Mouse (Mus musculus) regulatory T cell (primary cell): ENCODE measurements around the gene Fcrla.

ENCODE experiments used
- in situ Hi-C: fragments of 300-600 bp; cut with MboI, MseI; formaldehyde crosslinking; loops from one replicate; pipeline ENCODE4 v1.15.1; 2025; ENCODE audit warnings: high pct_unique_total_duplicates

Fcrla gene

DNA sequence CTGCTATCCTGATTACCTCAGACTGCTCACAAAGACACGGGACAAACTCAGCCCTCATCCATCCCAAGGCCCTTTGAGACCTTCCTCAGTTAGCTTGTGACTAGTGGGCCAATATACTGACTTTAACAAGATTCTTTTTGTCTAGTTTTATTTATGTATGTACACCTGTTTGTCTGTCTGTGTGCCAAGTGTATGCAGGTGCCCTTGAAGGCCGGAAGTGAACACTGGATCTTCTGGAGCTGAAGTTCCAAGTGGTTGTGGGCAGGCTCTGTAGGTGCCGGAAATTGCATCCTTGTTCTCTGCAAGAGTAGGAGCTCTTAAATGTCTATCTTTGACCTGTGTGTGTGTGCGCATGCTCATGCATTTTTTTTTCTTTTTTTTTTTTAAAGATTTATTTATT is 1.9 kb upstream of the Fcrla start:
- in situ Hi-C loops = no loop called here

DNA sequence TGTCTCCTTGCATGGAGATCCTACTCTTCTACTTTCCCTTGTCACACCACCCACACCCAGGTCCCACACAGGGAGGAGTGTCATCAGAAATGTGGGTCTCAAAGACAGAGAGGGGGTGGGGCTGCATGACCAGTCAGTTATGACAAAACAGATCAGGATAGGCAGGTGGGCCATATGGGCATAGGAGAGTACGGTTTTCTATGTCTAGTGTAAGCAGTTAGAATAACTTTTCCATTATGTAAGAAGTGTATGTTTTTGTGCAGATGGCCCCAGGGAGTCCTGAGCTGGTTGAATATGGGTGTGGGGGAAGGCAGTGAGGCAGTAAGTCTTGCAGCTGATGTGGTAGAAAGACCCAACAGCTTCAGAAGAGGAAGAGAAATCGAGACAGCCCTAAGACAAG is 1.1 kb upstream of the Fcrla start:
- in situ Hi-C loops = no loop called here

DNA sequence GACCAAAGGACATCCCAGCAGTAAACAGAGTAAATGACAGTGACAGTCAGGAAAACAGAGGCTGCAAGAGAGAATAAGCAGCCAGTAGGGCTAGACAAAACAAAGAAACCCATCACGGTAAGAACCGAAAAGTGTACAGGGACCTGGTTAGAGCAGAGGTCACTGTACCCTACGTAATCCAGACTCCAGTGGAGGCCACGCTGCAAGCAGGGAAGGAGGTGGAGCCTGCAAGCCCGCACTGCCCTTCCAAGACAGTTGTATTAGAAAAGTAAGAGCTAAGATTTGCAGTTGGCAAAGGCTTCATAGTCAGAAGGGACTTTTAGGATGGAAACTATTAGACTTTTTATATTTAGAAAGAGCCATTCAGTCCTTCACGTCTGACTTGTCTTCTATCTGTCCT is 442 bp downstream of the Fcrla start:
- in situ Hi-C loops = no loop called here

DNA sequence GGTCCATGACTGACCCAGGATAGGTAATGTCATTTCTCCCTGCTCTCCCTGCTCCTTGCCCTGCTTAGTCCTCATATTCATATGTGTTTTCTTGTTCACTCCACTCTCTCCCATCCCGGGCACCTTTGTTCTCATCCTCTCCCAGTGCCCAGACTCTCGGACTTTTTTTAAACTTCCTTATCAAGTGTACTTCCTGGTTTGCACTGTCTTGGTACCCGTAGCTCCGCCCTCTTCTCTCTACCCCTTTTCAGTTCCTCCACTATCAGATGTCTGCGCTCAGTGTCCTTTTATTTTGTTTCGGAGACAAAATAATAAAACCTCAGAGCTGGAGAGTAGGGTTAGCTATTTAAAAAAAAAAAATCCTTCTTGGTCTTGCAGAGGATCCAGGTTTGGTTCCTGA is 2.9 kb downstream of the Fcrla start:
- in situ Hi-C loops = loop anchor here (5.0 kb wide), 1 partner anchor 38 kb away; no protein-coding TSS in a partner anchor

DNA sequence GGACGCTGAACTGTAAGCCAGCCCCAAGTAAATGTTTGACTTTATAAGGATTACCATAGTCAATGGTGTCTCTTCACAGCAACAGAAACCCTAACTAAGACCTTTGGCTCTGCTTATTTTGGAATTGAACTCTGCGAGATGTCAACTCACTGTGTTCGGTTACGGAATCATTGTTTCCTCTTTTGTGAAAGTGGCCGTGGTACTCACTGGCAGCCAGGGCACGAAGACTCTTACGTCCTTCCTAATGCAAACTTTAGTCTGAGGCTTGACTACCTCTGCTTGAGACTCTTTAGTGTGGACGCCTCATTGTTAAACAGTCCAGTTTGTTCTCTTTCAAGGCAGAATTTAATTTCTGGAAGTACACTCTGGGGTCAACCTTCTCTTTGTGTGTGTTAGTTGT is 8.1 kb downstream of the Fcrla start:
- in situ Hi-C loops = no loop called here

DNA sequence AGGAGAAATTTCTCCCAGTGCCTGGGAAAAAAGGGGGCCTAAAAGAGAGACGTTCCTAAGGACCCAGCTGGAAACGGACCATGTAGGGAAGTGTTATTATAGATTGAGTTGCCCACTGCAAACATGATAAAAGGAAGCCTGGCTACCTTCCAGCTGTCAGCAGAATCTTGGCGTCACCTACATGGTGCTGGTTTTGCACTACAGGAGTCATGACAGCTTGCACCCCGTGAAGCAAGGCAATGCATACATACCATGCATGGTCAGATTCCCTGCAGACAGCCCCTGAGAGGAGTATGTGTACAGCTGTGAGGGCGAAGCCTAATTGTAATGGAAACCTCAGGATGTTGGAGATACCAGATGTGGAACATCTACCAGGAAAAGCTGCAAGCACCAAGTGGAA is 11.7 kb downstream of the Fcrla start:
- in situ Hi-C loops = no loop called here

DNA sequence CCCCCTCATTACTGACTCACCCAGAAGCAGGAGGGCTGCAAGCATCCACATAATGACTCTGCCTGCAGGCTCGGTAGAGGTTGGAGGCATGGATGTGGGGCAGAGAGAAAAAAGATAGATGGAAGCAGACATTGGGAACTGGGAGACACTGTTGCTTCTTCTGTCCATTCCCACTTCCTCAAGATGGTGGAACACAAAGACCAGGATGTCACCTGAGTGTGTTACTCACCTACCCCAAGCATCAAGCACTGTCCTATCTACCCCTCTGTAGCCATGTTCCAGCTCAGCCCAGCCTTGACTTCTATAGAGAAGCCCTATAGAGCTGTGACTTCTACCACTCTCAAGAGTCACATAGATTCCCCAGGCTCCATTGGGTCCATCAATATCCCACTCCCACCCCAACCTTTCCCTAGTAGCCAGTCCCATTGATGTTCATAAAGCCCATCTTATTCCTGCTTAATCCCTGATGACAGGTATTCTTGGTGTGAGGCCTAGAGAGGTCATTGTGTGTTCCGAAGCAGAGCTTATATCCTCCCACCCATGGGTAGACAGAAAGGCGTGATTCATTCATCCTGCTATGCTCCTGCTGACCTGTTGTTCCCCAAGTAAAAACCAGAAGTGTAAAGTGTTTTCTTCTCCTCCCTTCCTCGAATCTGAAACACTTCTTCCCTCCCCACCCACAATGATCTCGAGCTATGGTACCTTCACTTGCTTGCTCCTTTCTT is 14.3 kb downstream of the Fcrla start, which contains the start of gene Fcrlb:
Fcrlb (minus strand) TSS at position 51 of the 725 bp plus-strand sequence.
- in situ Hi-C loops = no loop called here

DNA sequence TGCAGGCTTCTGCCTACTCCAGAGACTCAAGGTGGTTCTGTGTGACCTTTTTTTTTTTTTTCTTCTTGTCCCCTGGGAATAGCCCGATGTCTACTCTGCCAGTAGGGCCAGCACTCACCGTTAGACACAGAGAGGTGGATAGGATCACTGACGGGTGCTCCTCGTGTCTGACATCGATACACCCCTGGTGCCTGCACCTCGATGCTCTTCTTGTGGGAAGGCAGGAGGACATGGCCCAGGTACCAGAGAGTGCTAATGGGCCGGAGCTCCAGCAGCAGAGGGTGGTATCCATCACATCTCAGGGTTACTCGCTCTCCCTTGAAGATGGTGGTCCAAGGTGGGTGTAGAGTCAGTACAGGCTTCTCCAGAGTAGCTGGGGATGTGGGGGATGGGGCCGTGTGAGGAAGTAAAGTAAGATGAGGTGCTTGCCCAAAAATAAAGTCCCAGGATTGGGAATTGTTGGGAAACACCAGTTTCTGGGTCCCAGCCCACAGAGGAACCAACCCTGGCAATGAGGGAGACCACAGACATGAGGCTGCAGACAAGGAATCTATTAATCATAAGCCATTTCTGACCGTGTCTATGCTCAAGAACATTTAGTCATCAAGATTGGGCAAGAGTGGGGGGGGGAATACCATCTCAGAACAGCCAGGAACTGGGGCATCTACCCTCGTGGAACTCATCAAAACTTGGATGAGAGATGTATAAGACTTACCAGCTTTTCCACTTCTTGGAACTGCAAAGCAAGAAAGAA is 15.3 kb downstream of the Fcrla start:
- in situ Hi-C loops = no loop called here

DNA sequence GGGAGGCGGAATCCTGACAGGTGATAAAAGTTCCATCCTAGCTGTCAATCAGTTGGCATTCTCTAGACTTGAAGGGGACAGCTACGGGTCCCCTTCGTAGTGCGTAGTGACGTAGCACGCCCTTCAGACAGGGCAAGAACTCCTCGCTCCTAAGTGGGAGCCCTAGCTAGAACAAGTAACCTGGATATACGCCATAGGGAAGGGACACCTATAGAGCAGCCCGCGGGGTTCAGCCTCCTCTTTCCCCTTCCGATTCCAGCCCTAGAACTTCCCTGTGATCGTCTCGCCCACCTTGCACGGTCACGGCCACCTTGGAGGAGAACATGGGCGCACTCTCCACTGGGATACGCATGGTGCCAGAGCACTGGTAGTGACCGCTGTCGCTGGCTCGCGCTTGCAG is 19.0 kb downstream of the Fcrla start:
- in situ Hi-C loops = no loop called here

DNA sequence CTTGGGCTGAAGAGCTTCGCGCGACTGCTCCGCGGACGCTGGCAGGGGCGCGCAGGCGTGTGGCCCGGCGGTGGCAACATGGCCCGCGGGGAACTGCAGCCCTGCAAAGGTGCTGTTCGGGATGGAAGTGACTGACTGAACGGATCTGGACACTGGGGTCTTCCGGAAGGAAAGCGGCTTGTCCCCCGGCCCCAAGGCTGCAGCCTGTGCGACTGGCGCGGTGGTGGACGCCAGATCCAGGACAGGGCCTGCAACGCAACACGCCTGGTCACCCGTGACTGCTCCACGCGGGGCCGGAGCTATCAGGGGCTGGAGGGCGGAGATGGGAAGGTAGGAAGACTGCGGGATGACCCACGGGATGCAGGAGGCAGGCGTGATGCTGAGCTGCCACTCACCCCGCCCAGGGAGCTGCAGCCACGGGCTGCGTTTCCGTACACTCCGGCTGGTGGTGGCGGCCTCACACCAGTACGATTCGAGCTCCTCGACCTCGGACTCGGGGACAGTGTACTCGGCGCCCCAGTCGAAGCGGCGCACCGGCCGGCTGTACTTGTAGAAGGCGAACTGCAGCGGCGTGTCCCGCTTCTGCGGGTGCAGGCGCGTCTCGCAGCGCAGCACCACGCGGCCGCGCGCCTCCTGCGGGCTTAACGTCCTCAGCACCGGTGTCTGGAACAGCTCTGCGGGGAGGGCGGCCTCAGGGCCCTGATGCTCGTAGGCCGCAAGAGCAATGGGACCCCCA is 19.8 kb downstream of the Fcrla start:
- in situ Hi-C loops = no loop called here

DNA sequence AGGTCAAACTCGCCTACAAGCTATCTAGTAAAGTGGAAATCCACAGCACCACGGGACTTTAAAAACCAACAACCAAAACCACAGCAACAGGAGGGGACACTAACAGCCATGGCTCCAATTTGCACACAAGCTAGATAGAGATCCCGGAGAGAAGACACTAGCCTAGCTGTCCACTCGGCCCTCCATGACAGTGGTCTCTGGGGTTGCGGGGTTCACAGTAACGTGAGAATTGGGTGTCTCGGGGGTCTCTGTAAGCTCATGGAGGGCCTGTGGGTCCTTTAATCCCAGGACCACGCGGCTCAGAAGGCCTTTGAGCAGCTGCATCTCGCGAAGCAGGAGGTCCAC is 20.3 kb downstream of the Fcrla start:
- in situ Hi-C loops = no loop called here

DNA sequence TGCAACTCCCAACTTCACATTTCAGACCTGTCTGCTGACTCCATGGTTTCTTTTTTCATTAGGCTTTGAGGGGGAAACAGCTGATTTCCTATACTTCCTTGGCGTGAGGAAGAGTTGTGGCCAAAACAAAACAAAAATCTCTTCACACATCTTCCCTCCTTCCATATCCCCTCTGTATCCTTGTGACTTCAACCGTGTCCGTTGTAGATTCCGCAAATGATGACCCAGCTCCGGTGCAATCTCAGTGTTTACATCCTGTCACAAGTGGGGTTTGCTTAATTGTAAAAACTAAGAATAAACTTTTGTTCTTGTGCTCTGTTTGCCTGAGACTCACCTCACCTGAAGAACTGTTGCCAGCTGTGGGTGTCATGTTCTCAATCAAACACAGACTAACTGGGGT is 23.9 kb downstream of the Fcrla start:
- in situ Hi-C loops = loop anchor here (5.0 kb wide), 1 partner anchor 94 kb away; no protein-coding TSS in a partner anchor

DNA sequence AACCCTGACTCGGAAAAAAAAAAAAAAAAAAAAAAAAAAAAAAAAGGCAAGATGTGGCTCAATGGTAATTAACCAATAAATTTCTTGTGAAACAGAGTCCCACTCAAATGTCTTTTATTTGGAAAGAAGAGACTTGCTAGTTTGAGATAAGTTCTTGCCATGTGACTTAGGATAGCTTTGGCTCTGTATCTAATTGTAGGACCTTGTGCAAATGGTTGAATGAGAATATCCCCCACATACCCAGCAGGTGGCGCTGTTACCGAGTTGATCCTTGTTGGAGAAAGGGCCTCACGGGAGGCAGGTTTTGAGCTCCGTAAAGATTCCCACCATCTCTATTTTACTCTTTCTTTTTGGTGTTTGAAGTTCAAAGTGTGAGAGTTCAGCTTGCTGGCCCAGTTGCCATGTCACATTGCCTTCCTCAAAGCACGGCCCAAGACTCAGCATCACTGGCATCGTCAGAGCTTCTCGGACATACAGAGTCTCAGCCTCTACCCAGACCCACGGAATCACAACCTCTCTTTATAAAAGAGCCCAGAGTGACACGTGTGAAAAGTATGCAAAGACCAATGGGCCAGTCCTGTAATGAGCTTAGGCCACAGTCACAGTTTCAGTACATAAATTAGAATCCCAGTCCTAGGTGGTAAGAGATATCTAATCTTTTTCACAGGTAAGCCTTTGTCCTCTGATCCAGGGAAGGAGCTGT is 25.7 kb downstream of the Fcrla start:
- in situ Hi-C loops = loop anchor here (5.0 kb wide), 1 partner anchor 96 kb away; no protein-coding TSS in a partner anchor

DNA sequence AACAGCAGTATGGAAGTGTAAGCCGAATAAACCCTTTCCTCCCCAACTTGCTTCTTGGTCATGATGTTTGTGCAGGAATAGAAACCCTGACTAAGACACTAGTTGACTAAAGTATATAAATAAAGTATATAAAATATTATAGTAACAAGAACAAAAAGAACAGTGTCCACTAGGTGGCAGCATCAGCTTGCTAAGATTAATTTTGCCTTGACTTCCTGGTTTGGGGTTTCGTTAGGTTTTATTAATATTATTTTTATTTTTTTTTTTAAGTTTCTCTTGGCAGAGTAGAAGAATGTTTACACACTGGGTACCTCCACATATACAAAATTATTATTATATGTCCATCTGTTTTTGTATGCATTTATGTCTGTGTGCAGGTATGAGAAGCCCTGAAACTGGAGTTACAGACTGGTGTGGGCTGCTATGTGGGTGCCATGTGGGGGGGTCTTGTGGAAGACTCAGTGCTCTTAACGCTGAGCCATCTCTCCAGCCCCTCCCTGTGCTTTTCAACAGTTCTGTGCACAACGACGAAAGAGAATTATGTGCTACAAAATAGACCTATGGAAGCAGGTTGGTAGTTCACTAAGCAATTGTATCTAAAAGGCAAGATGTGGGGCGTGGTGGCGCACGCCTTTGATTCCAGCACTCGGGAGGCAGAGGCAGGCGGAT is 26.4 kb downstream of the Fcrla start:
- in situ Hi-C loops = loop anchor here (5.0 kb wide), 1 partner anchor 96 kb away; no protein-coding TSS in a partner anchor

DNA sequence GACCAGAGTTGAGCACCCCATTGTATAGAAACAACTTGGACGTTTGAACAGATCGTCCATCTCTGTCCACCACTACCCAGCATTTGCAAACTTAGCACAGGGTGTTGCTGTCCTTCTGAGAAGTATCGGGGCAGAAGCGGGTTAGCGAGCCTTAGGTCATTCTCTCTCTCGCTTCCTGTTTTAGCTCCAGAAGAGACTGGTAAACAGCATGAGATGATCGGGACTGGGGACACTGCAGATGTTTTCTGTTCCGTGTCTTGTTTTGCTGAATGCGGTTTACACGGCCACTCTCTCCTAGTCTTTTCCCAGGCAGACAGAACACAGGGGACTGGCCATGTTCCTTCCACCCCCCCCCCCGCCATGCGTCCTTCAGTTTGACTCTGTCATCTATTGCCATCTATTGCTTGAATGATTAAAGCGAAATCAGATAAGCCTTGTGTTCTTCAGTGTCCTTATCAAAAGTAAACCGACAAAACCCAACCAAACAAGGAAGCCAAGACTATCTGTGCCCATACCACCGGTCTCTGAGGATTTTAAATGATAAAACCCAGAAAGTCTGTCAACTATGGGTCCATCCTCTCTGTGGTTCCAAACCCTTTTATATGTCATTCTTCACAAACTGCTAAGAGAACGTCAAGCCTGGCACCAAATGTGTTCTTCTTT is 28.8 kb downstream of the Fcrla start:
- in situ Hi-C loops = loop anchor here (10.0 kb wide), 1 partner anchor 506 kb away; no protein-coding TSS in a partner anchor

DNA sequence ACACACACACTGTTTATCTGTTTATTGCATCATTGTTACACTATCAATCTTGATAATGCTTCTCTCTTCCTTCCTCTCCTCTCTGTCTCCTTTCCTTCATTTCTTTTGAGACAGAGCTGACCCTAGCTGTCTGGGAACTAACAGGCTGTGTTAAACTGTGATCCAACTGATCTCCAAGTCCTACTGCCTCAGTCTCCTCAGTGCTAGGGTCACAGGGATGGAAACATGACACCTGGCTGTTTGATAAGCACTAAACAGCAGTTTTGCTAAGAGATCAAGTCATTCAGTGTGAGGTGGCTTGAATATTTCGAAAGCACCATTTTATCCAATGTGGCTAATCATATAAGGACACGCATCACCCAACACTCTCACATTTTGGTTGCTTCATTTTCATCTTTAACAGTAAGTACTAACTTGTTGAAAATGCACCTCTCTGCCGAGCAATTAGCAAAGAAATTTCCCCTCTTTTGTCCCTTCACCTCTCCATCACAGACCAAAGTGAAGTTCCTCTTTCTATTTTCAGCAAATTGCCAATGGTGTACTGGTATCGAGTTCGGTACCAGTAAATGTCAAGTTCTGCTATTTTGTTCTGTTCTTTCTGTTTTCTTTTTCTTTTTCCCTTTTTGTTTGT is 30.6 kb downstream of the Fcrla start:
- in situ Hi-C loops = loop anchor here (10.0 kb wide), 1 partner anchor 508 kb away; no protein-coding TSS in a partner anchor

DNA sequence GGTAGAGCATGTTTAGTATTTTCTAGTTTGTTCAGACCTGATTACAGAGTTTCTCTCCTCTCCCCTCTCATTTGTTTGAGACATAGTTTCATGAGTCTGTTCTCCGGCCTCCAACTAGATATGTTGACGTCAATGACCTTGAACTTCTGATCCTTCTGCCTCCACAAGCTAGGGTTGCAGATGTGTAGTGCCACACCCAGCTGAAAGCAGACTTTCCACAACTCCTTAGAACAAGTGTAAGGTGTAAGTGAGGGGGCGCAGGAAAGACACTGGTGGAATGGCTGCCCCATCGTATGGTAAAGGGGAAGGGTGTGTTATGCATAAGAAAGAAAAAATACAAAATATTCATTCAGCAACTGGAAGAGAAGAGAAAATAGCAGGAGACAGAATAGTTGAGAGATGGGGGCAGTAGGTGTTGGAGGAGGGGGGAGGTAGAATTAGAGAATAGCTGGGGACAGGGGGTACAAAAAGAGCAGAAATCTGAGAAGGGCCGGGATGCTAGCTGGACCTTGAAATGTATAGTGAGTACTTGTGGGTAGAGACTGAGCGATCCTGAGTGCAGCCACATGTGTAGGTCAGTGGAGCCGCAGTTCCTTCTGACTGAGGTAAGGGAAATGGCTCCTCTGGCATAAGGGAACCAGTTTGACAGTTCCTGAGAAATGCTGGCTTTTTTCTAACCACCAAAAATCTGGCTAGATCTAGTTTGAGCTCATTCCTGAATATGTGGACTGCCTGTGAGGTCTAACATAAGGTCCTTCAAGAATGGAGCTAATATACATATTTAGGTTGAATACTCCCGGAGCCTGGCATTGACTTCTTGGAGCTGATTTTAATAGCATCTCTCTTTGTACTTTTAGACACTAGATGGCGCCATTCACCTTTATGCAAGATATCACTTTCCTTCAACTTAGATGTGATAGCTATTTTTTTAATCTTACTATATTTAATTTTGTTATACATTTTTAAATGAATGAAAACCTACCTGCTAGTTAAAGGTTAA is 32.5 kb downstream of the Fcrla start:
- in situ Hi-C loops = loop anchor here (10.0 kb wide), 1 partner anchor 510 kb away; no protein-coding TSS in a partner anchor

DNA sequence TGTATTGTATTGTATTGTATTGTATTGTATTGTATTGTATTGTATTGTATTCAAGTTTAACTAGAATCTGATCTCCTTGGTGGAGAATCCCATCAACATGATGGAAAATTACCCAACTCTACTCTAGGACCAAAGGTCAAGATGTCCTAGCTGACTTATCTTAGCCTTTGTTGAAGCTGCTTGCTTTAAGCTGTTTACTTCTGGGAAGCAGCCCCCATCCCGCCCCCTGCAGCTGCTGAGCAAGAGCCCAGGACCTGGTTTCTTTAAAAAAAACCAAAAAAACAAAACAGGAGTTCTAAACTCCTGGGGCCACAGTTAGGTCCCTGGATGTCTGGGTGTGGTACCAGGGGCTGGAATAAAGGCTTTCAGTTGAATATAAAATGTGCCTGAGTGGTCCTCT is 35.1 kb downstream of the Fcrla start:
- in situ Hi-C loops = loop anchor here (10.0 kb wide), 1 partner anchor 513 kb away; no protein-coding TSS in a partner anchor
